Mouse (Mus musculus): ENCODE results near the gene Mgrn1. TPM values are rescaled to one million over a fixed set of nuclear protein-coding genes. Genes with fewer than 3 reads are reported as not detected.

Mgrn1 gene
- polyA plus RNA-seq, 1 experiment from 2014 or later, result 128 TPM

DNA sequence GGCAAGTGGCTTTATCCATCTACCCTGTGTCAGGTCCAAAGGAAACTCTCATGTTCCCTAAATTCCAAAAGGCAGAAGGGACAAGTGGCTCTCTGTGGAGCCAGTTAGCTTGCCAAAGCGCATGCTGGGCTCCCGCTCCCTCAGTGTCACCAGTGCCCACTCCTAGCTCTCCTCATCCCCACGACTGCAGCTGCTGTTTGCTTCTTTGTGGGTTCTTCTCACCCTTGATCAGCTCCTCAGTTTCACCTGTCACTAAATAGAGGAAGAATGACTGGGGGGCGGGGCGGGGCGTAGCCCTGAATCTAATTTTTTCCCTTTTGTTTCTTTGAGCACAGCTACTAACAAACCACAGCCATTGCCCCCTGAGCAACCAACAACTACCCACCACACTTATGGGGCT, 12.8 kb downstream of the Mgrn1 start:
- H3K4me3 ChIP-seq (ENCODE audit: low read length), result no peak overlapping the region
- ATAC-seq (replicated peaks; ENCODE audit: extremely low read depth, insufficient read depth, low FRiP score), result no peak
- H3K4me2 ChIP-seq (ENCODE audit: low read depth, low read length), result no peak overlapping the region
- no peak overlapping the region for H3K9ac ChIP-seq (ENCODE audit: low read length)
- H3K36me3 ChIP-seq (ENCODE audit: control insufficient read depth, insufficient read depth), result no peaks in the 10 kb centered on the region
- WGBS, result 80% methylated on average over 6 of the region's 6 CpGs
- H3K27ac ChIP-seq (ENCODE audit: low read length), result no peak overlapping the region
- peaks cover 42% of the 10 kb centered on the region for H3K4me1 ChIP-seq (ENCODE audit: control insufficient read depth, insufficient read depth, low read length)
- no peaks in the 10 kb centered on the region for H3K27me3 ChIP-seq (ENCODE audit: control insufficient read depth, insufficient read depth, low read length)
- H3K9me3 ChIP-seq (replicated peaks; ENCODE audit: control insufficient read depth, low read length), result no peaks in the 10 kb centered on the region

DNA sequence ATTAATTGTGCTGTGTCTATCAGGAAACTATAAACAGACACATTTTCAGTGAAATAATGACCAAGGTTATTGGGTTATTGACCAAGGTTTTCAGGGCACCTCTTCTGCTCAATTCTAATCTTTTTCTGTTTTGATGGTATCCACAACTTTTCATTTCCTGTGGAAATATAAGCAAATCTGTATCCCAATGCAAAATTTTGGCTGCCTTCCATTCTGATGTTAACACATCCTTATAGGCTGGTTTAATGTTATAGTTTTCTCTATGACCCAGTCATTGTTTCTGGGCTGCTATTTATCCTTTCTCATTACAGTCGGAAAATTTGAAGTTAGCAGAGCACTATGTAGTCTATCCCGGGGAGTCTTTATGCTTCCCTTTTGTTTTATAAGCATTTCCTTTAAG, 13.7 kb downstream of the Mgrn1 start:
- WGBS, result 59% methylated on average over 2 of the region's 2 CpGs
- H3K36me3 ChIP-seq (ENCODE audit: control insufficient read depth, insufficient read depth), result no peaks in the 10 kb centered on the region
- no peak for ATAC-seq (replicated peaks; ENCODE audit: extremely low read depth, insufficient read depth, low FRiP score)
- H3K9ac ChIP-seq (ENCODE audit: low read length), result no peak overlapping the region
- H3K4me3 ChIP-seq (ENCODE audit: low read length), result no peak overlapping the region
- H3K4me2 ChIP-seq (ENCODE audit: low read depth, low read length), result no peak overlapping the region
- H3K4me1 ChIP-seq (ENCODE audit: control insufficient read depth, insufficient read depth, low read length), result peaks cover 35% of the 10 kb centered on the region
- H3K27ac ChIP-seq (ENCODE audit: low read length), result no peak overlapping the region
- no peaks in the 10 kb centered on the region for H3K9me3 ChIP-seq (replicated peaks; ENCODE audit: control insufficient read depth, low read length)
- H3K27me3 ChIP-seq (ENCODE audit: control insufficient read depth, insufficient read depth, low read length), result no peaks in the 10 kb centered on the region

DNA sequence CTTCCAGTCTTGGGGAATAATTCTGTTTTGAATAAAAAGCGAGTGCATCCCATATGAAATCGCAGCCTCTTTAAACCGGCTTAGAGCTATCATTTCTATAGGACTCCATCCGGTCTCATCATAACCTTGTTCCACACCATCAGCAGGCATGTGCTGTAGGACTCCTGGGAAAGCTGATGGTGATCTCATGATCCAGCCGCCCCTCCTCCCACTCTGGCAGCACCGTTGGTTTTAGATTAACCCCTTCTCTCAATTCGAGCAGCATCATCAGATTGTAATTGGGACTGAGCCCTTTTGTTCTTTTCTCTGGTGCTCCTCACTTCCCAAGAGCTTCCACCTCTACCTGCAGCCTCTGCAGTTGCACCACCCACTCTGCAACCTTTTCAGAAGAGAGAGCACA, 15.1 kb downstream of the Mgrn1 start:
- no peaks in the 10 kb centered on the region for H3K9me3 ChIP-seq (replicated peaks; ENCODE audit: control insufficient read depth, low read length)
- no peak overlapping the region for H3K27ac ChIP-seq (ENCODE audit: low read length)
- no peaks in the 10 kb centered on the region for H3K27me3 ChIP-seq (ENCODE audit: control insufficient read depth, insufficient read depth, low read length)
- peaks cover 29% of the 10 kb centered on the region for H3K4me1 ChIP-seq (ENCODE audit: control insufficient read depth, insufficient read depth, low read length)
- H3K9ac ChIP-seq (ENCODE audit: low read length), result no peak overlapping the region
- no peaks in the 10 kb centered on the region for H3K36me3 ChIP-seq (ENCODE audit: control insufficient read depth, insufficient read depth)
- 61% methylated on average over 7 of the region's 7 CpGs for WGBS
- no peak overlapping the region for H3K4me3 ChIP-seq (ENCODE audit: low read length)
- no peak overlapping the region for H3K4me2 ChIP-seq (ENCODE audit: low read depth, low read length)
- ATAC-seq (replicated peaks; ENCODE audit: extremely low read depth, insufficient read depth, low FRiP score), result no peak

DNA sequence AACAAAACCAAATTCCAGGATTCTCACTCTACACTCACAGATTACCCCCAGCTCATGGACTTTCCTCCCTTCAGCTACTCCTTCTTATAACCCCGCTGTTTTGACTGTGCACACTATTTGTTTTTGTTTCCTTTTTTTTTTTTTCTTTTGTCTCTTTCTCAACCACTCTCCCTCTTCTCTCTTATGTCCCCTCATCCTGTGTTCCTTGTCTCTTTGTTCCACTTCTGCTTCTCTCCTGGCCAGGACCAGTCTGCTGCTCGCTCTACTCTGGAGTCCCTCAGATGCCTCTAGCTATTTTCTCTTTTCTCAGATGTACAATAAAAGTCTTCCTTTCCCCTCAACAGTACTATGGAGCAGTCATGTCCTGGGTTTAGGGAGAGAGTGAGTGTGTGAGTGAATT, 16.3 kb downstream of the Mgrn1 start:
- Histone ChIP-seq H3K4me3 (ENCODE audit: low read length) (no peak overlapping the region), H3K27me3 (ENCODE audit: control insufficient read depth, insufficient read depth, low read length) (no peaks in the 10 kb centered on the region), H3K4me1 (ENCODE audit: control insufficient read depth, insufficient read depth, low read length) (peaks cover 16% of the 10 kb centered on the region), H3K36me3 (ENCODE audit: control insufficient read depth, insufficient read depth) (no peaks in the 10 kb centered on the region), H3K9ac (ENCODE audit: low read length) (no peak overlapping the region), H3K9me3 (replicated peaks; ENCODE audit: control insufficient read depth, low read length) (no peaks in the 10 kb centered on the region), H3K27ac (ENCODE audit: low read length) (no peak overlapping the region), H3K4me2 (ENCODE audit: low read depth, low read length) (no peak overlapping the region)
- 89% methylated on average over 2 of the region's 2 CpGs for WGBS
- no peak for ATAC-seq (replicated peaks; ENCODE audit: extremely low read depth, insufficient read depth, low FRiP score)

DNA sequence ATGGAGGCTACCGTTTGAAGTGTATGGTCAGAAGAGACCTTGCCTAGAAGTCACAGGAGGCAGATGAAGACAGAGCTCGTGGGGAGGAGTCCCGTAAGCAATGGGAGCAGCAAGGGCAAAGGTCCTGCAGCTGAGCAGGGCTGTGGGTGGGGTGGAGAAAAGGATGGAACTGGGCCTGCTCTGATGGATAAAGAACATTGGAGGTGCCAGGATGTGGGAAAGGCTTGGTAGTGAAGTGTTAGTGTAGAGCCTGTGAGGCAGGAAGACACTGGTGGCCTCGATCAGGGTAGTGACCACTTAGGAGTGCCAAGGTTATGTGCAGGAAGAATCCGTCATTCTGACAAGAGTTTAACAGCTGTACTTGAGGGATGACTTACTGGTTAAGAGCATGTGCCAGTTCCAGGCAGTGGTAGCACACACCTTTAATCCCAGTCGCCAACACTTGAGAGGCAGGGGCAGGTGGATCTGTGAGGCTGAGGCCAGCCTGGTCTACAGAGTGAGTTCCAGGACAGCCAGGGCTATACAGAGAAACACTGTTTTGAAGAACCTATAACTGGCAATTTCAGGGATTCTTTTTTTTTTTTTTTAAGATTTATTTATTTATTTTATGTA, 17.5 kb downstream of the Mgrn1 start:
- H3K4me1 ChIP-seq (ENCODE audit: control insufficient read depth, insufficient read depth, low read length), result peaks cover 16% of the 10 kb centered on the region
- no peak for ATAC-seq (replicated peaks; ENCODE audit: extremely low read depth, insufficient read depth, low FRiP score)
- no peak overlapping the region for H3K27ac ChIP-seq (ENCODE audit: low read length)
- 69% methylated on average over 6 of the region's 6 CpGs for WGBS
- no peak overlapping the region for H3K4me3 ChIP-seq (ENCODE audit: low read length)
- H3K4me2 ChIP-seq (ENCODE audit: low read depth, low read length), result no peak overlapping the region
- no peaks in the 10 kb centered on the region for H3K36me3 ChIP-seq (ENCODE audit: control insufficient read depth, insufficient read depth)
- no peaks in the 10 kb centered on the region for H3K27me3 ChIP-seq (ENCODE audit: control insufficient read depth, insufficient read depth, low read length)
- no peak overlapping the region for H3K9ac ChIP-seq (ENCODE audit: low read length)
- H3K9me3 ChIP-seq (replicated peaks; ENCODE audit: control insufficient read depth, low read length), result no peaks in the 10 kb centered on the region

DNA sequence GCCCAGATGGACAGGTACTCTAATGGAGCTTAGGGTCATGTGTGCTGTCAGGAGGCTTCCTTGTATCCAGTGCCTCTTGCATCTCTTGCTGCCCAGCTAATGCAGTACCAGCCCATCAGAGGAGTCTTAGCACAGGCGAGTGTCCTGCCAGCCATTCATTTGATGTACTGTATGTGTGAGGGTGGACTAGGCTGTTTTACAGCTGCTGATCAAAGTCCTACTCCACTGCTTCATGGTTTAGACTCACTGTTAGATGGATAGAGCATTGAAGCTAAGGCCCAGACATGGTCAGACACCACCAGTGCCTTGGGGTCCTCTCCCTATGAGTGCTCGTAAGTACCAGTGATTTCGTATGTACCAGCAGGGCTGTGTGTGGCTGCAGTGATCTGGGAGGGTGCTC, 18.8 kb downstream of the Mgrn1 start:
- no peak overlapping the region for H3K27ac ChIP-seq (ENCODE audit: low read length)
- H3K9me3 ChIP-seq (replicated peaks; ENCODE audit: control insufficient read depth, low read length), result no peaks in the 10 kb centered on the region
- no peak overlapping the region for H3K4me2 ChIP-seq (ENCODE audit: low read depth, low read length)
- peaks cover 12% of the 10 kb centered on the region for H3K4me1 ChIP-seq (ENCODE audit: control insufficient read depth, insufficient read depth, low read length)
- 83% methylated on average over 3 of the region's 3 CpGs for WGBS
- no peak overlapping the region for H3K9ac ChIP-seq (ENCODE audit: low read length)
- no peaks in the 10 kb centered on the region for H3K27me3 ChIP-seq (ENCODE audit: control insufficient read depth, insufficient read depth, low read length)
- no peak for ATAC-seq (replicated peaks; ENCODE audit: extremely low read depth, insufficient read depth, low FRiP score)
- H3K36me3 ChIP-seq (ENCODE audit: control insufficient read depth, insufficient read depth), result peaks cover 12% of the 10 kb centered on the region
- no peak overlapping the region for H3K4me3 ChIP-seq (ENCODE audit: low read length)

DNA sequence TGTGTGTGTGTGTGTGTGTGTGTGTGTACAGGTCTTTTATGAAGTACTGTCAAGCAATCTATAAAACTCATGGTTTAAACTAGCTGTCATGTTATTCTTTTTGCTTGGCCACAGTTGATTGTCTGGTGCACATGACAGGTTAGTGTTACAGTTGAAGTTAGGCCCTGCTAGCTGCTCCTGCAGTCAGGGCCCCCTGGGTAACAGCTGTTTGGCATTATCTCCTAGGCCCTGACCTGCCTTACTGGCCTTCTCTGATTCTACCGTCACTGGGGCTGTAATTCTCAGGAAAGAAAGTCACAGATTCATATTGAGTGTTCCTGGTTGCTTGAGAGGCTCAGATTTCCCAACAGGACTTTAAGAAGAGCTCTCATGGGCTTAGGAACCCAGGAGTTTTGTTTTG, 19.5 kb downstream of the Mgrn1 start:
- Histone ChIP-seq H3K4me3 (ENCODE audit: low read length) (no peak overlapping the region), H3K36me3 (ENCODE audit: control insufficient read depth, insufficient read depth) (peaks cover 19% of the 10 kb centered on the region), H3K9ac (ENCODE audit: low read length) (no peak overlapping the region), H3K27me3 (ENCODE audit: control insufficient read depth, insufficient read depth, low read length) (no peaks in the 10 kb centered on the region), H3K4me1 (ENCODE audit: control insufficient read depth, insufficient read depth, low read length) (peaks cover 8% of the 10 kb centered on the region), H3K4me2 (ENCODE audit: low read depth, low read length) (no peak overlapping the region), H3K27ac (ENCODE audit: low read length) (no peak overlapping the region), H3K9me3 (replicated peaks; ENCODE audit: control insufficient read depth, low read length) (no peaks in the 10 kb centered on the region)
- WGBS, result 28% methylated on average over 1 of the region's 1 CpGs
- ATAC-seq (replicated peaks; ENCODE audit: extremely low read depth, insufficient read depth, low FRiP score), result no peak

DNA sequence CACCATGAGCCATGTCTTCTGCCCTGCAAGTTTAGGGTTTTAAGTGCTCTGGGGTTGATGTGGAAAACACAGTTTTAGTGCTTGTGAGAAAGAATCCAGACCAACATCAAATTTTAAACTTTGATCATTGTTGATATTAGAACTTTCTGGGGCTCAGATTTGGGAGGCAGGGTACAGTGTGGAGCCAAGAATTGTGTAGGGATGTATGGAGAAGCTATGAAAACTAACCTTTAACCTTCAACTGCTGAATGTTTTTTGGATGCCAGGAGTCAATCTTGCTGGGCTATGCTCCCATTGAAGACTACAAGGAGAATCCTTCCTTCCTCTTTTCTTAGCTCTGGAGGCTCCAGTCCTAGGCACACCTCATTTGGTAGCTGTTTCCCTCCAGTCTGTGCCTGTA, 20.5 kb downstream of the Mgrn1 start:
- H3K27me3 ChIP-seq (ENCODE audit: control insufficient read depth, insufficient read depth, low read length), result no peaks in the 10 kb centered on the region
- H3K4me1 ChIP-seq (ENCODE audit: control insufficient read depth, insufficient read depth, low read length), result peaks cover 8% of the 10 kb centered on the region
- H3K4me2 ChIP-seq (ENCODE audit: low read depth, low read length), result no peak overlapping the region
- no peak overlapping the region for H3K4me3 ChIP-seq (ENCODE audit: low read length)
- no peak for ATAC-seq (replicated peaks; ENCODE audit: extremely low read depth, insufficient read depth, low FRiP score)
- peaks cover 28% of the 10 kb centered on the region for H3K36me3 ChIP-seq (ENCODE audit: control insufficient read depth, insufficient read depth)
- no peak overlapping the region for H3K27ac ChIP-seq (ENCODE audit: low read length)
- no peaks in the 10 kb centered on the region for H3K9me3 ChIP-seq (replicated peaks; ENCODE audit: control insufficient read depth, low read length)
- no peak overlapping the region for H3K9ac ChIP-seq (ENCODE audit: low read length)

DNA sequence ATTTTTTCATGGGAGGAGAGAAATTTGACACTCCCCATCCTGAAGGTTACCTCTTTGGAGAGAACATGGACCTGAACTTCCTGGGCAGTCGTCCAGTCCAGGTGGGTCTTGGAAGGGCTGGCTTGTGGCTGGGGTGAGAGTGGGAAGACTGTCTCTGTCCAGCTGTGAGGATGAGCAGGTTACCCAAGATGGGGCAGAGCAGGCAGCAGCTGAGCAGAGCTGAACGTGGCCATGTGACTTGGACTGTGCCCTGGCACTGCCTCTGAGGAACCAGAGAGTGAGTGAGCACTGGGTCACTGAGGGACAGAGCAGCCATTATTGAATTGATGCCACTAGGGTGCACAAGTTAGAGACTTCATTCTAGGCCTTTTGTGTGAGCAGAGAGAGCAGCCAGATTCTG, 21.3 kb downstream of the Mgrn1 start:
- Histone ChIP-seq H3K4me3 (ENCODE audit: low read length) (no peak overlapping the region), H3K9ac (ENCODE audit: low read length) (no peak overlapping the region), H3K27ac (ENCODE audit: low read length) (no peak overlapping the region), H3K4me2 (ENCODE audit: low read depth, low read length) (no peak overlapping the region), H3K36me3 (ENCODE audit: control insufficient read depth, insufficient read depth) (peaks cover 32% of the 10 kb centered on the region), H3K27me3 (ENCODE audit: control insufficient read depth, insufficient read depth, low read length) (no peaks in the 10 kb centered on the region), H3K4me1 (ENCODE audit: control insufficient read depth, insufficient read depth, low read length) (peaks cover 5% of the 10 kb centered on the region), H3K9me3 (replicated peaks; ENCODE audit: control insufficient read depth, low read length) (no peaks in the 10 kb centered on the region)
- no peak for ATAC-seq (replicated peaks; ENCODE audit: extremely low read depth, insufficient read depth, low FRiP score)
- 67% methylated on average over 2 of the region's 2 CpGs for WGBS

Measured in heart, embryonic 16.5 days (tissue).